Mouse (Mus musculus) megakaryocyte progenitor cell, adult 5-6 weeks (primary cell): ENCODE measurements around the gene Mcoln1. TPM values are rescaled to one million over a fixed set of nuclear protein-coding genes. Genes with fewer than 3 reads are reported as not detected.
A peak's percentile ranks its signal among the peaks of the same experiment; 100 is the strongest.

Source experiments
- ATAC-seq: replicated peaks from 2 replicates; pipeline ENCODE4 v1.8.0; 2016; ENCODE audit warnings: mild to moderate bottlenecking, moderate TSS enrichment, inconsistent platforms; ENCODE audit not compliant: poor library complexity
- total RNA-seq, 2 experiments: library from RNA; stranded (forward) in 1 of 2; stranded (reverse) in 1 of 2; fragments of 157-497, 149-512 nt in 1 of 2; fragments of 200-1000 nt in 1 of 2; gene quantifications; 2 replicates each; pipeline versions ENCODE4 v1.2.3 to v1.2.4; 2015 to 2017

Mcoln1 gene
- total RNA-seq (2015) (13.6 and 20.5 TPM in 2 replicates), total RNA-seq (2017) (20.1 and 23.0 TPM in 2 replicates)

GRCm38 (mm10) chr8:3500235-3501090, at the start of gene Mcoln1:
Gene Mcoln1 (plus strand): TSS chr8:3500457.
- ATAC-seq = peak; percentile 83

DNA sequence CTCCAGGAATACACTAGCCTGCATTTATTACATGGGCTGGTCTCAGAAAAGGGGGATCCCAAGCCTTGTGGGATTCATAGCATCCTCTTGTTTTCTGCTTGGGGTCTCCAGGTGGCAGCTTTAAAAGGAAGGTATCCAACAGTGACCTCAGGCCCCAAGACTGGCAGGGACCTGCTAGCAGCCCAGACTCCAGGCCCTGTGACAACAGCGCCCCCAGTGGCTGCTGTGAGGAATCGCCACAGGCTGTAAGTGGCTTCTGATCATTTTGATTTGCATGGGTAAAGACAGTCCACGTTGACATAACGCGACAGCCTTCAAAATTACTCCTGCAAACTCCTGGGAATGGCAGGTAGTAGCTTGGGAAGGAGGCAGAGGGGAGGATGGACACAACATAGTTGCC, 49.6 kb upstream of the Mcoln1 start:
- peak; percentile 91 for ATAC-seq

DNA sequence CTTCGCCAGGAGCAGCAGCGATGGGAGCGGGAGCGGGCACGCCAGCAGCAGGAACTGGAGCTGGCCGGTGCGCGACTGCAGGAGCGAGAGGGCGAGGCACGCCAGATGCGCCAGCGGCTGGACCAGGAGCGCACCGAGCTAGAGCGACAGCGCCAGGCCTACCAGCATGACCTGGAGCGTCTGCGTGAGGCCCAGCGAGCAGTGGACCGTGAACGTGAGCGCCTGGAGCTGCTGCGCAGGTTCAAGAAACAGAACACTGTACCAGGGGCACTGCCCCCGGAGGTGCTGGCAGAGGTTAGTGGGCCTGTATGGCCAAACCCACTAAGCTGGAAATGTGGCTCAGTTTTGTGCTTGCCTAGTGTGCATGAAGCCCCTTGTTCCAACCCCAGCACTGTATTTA, 48.3 kb upstream of the Mcoln1 start:
- no peak for ATAC-seq

GRCm38 (mm10) chr8:3463248-3463647, 37.0 kb upstream of the Mcoln1 start:
- no peak for ATAC-seq

GRCm38 (mm10) chr8:3464309-3464708, 35.9 kb upstream of the Mcoln1 start:
- peak; percentile 55 for ATAC-seq

GRCm38 (mm10) chr8:3467006-3467885, 33.0 kb upstream of the Mcoln1 start, which contains the start of gene Pex11g:
Gene Pex11g (minus strand): TSS chr8:3467680.
- peak; percentile 88 for ATAC-seq

- no peak for ATAC-seq
Measured at GRCm38 (mm10) chr8:3467886-3468545, 32.2 kb upstream of the Mcoln1 start.

DNA sequence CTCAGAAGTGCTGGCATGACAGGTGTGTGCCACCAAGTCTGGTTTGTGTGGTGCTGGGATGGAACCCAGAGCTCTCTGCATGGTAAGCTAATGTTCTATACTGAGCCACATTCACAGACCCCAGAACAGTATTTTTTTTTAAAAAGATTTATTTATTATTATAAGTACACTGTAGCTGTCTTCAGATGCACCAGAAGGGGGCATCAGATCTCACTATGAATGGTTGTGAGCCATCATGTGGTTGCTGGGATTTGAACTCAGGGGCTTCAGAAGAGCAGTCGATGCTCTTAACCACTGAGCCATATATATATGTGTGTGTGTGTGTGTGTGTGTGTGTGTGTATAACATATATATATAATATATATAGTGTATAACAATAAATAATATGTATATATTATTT, 31.4 kb upstream of the Mcoln1 start:
- no peak for ATAC-seq

- no peak for ATAC-seq
Measured at GRCm38 (mm10) chr8:3470562-3470961, 29.7 kb upstream of the Mcoln1 start, which contains the start of gene Tex45. Gene Tex45 (plus strand): TSS chr8:3470862.

GRCm38 (mm10) chr8:3475715-3476429, 24.4 kb upstream of the Mcoln1 start:
- ATAC-seq = peak; percentile 65

DNA sequence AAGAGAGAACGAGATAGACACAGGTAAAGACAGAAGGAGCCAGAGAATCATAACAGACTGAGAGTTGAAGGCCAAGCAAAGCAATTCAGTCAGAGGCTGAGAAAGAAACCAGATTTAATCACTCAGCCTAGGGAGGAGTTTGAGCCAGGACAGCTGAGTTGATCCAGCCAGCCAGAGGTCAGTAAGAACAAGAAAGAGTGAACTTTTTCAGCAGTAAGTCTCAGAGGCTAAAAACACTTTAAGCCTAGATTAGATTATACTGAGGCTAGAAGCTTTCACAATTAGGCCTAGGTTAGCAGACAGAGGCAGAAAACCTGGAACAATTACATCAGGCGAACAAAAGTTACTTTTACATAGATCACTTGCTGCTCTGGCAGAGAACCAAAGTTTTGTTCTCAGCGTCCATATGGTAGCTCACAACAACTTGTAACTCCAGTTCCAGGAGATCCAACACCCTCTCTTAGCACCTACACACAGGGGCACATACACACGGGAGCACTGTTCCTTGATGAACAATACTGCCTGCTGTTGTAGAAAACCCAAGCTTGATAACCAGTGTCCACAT, 20.0 kb upstream of the Mcoln1 start:
- no peak for ATAC-seq

DNA sequence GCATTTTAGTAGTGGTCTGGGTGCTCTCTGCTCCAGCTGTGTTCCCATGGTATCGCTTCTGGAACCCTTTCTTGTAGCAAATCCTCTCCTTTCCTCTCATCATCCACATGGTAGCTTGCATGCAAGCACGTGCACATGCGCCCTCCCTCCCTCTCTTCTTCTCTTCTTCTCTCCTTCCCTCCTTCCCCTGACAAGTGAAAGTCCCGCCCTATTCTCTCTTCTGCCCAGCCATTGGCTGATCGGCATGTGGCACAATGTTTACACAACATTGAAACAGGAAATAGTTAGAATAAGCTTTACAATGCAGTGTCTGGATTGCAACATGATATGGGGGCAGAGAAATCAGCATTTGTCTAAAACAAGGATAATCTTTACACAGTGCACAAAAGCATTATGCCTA, 18.7 kb upstream of the Mcoln1 start:
- peak; percentile 93 for ATAC-seq

DNA sequence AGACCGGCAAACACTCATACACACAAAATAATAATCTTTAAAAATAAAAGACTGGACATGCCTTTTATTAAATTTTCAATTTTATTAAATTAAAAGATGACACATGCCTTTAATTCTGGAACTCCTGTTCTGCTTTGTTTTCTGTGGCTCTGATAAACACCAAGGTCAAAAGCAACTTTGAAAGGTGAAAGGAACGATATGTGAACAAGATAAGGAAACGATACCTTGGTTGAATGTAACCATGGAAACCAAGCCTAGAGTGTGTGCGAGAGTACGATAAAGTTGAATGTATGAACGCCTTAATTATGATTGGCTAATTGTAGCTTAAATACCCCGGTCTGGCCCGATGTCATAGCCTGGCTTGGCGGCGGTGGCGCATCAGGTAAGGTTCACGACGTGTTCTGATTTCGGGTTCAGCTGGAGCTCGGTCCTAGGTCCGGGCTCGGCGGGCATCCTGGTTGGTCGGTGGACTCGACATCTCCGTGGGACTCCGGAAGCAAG, 18.0 kb upstream of the Mcoln1 start:
- ATAC-seq = no peak

GRCm38 (mm10) chr8:3483546-3483945, 16.7 kb upstream of the Mcoln1 start:
- no peak for ATAC-seq

DNA sequence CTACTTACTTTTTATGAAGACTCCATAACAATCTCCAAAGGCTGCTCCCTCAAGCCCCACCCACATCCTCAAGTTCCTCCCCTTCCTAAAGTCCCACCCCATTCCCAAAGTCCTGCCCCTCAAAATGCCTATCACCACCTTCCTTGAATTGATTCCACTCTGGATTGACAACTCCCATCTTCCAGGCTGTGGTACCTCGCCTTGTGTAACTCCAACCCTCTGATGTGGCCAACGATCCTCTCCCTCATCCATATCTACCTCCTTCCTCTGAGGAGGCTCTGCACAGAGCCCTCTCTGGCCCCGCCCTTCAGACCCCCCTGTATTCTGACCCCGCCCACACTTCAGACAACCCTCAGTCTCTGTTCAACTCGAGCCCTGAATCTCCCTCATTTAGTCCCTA, 15.1 kb upstream of the Mcoln1 start:
- ATAC-seq = no peak

GRCm38 (mm10) chr8:3492901-3493844, 7.1 kb upstream of the Mcoln1 start, which contains the start of gene Zfp358:
Gene Zfp358 (plus strand): TSS chr8:3493138.
- ATAC-seq = peak; percentile 85

- ATAC-seq = no peak
Measured at GRCm38 (mm10) chr8:3493845-3494208, 6.4 kb upstream of the Mcoln1 start.

GRCm38 (mm10) chr8:3495578-3496427, 4.5 kb upstream of the Mcoln1 start:
- ATAC-seq = no peak
